Comparison of ENCODE assay signal across 18 mouse cellular contexts in the genomic region with DNA sequence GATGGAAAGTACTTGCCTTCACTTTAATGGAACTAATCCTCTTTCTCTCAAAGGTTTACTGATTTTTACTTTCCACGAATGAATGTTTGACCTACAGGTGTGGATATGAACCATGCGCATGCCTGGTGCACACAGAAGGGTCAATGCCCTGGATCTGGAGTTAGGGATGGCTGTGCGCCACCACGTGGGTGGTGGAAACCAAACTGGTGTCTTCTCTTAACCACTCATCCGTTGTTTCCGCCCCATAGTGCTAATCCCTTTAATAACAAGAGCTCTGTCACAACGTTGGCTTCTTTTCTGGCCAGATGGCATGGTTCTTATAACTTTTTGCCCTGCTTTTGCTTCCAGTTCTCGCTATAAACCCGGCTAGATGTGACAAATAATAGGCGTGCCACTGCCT. TPM values are rescaled to one million over a fixed set of nuclear protein-coding genes. Genes with fewer than 3 reads are reported as not detected.
DNase-seq lines count a peak whose midpoint lies in the region; ATAC-seq lines count a peak whose summit lies in the region.
"Had no signal": no experiment of that assay in that cellular context is flagged by ENCODE, and none has a peak within 500 bp of the region (broad histone marks: within the 10 kb centered on the region; RNA-seq: fewer than 3 reads in every experiment).

No protein-coding gene starts in this region.

- DNase-seq in heart, adult 11 months: peak; percentile 18
- no peak for DNase-seq in heart, adult 8-10 months (ENCODE audit: low spot score)
- DNase-seq in left cerebral cortex, postnatal 4 days: peak; percentile 24
- DNase-seq in left cerebral cortex, postnatal 14 days (ENCODE audit: low spot score in 2 of 2): no peak
- DNase-seq in Muller cell, postnatal 12 days (ENCODE audit: inconsistent ontology term): peak; percentile 36
- DNase-seq in gonadal fat pad, adult 2 months (ENCODE audit: low read depth): peak; percentile 83
- DNase-seq: adrenal gland, postnatal 14 days; B cell, adult 2 months; cerebellum, adult 18-20 months; cerebellum, adult 9-11 months; gastrocnemius, adult 2 months; gastrocnemius, postnatal 25 days; heart, adult 18-20 months; heart, postnatal 14 days had no signal

- ATAC-seq in activated CD4-positive, CD25-positive, alpha-beta regulatory T cell, adult 4 months: no peak
- ATAC-seq: CD4-positive, CD25-positive, alpha-beta regulatory T cell, adult 4 months; forebrain, embryonic 14.5 days; hindbrain, postnatal 0 days had no signal

- intact Hi-C loops in left cerebral cortex, postnatal 4 days (cut with DNase I): no loop called here
- intact Hi-C loops in left cerebral cortex, postnatal 14 days (cut with DNase I): no loop called here

RNA-seq across cellular contexts. Expression of a gene that starts 51.2 kb away (rescaled TPM):
- total RNA-seq in heart, adult 8-10 months (2022): 1,000 to 10,000 TPM; 1,005 to 1,153 (median 1,086) TPM
- total RNA-seq in left cerebral cortex, postnatal 4 days (2021): 1 to 10 TPM; 1.8 to 2.1 TPM
- 1 to 10 TPM; 4.6 to 5.5 TPM for total RNA-seq in left cerebral cortex, postnatal 14 days (2021)
- 13.4 and 16.3 TPM in 2 replicates for polyA plus RNA-seq in gonadal fat pad, adult 2 months (2012; rRNA removed)
- polyA plus RNA-seq in activated CD4-positive, CD25-positive, alpha-beta regulatory T cell, adult 4 months (2017; shearing (Covaris generic)): under 1 TPM in 1 of 2 experiments, not detected in 1; 0.26 TPM

RNA-seq across cellular contexts. Expression of a gene that starts 51.4 kb away (rescaled TPM):
- 1,000 to 10,000 TPM in 3 of 4 experiments, 100 to 1,000 TPM in 1; 878 to 1,206 (median 1,167) TPM for total RNA-seq in heart, adult 8-10 months (2022)
- 10 to 100 TPM; 43.7 to 53.6 TPM for total RNA-seq in left cerebral cortex, postnatal 4 days (2021)
- total RNA-seq in left cerebral cortex, postnatal 14 days (2021): 10 to 100 TPM; 47.2 to 48.0 TPM
- 182 and 237 TPM in 2 replicates for polyA plus RNA-seq in gonadal fat pad, adult 2 months (2012; rRNA removed)
- polyA plus RNA-seq in activated CD4-positive, CD25-positive, alpha-beta regulatory T cell, adult 4 months (2017; shearing (Covaris generic)): 100 to 1,000 TPM; 693 to 929 TPM

Comparison
In these comparisons a context has a peak if more than half of its experiments do, and no peak if none do; other contexts are left out.
1. DNase-seq: peak in heart, adult 11 months (single experiment), left cerebral cortex, postnatal 4 days (single experiment), Muller cell, postnatal 12 days (single experiment) and gonadal fat pad, adult 2 months (single experiment); none in heart, adult 8-10 months (single experiment) and left cerebral cortex, postnatal 14 days (0 of 2).
2. RNA of a gene that starts 51.2 kb away (total RNA-seq): 1,005 to 1,153 TPM in heart, adult 8-10 months; 4.6 to 5.5 TPM in left cerebral cortex, postnatal 14 days and 1.8 to 2.1 TPM in left cerebral cortex, postnatal 4 days; every median in the first group is over 100 times any median in the second.
3. RNA of a gene that starts 51.4 kb away (total RNA-seq): 878 to 1,206 TPM in heart, adult 8-10 months; 43.7 to 53.6 TPM in left cerebral cortex, postnatal 4 days and 47.2 to 48.0 TPM in left cerebral cortex, postnatal 14 days; every median in the first group is over 10 times any median in the second.